Mouse (Mus musculus): ENCODE measurements around the gene Chrm3. TPM values are rescaled to one million over a fixed set of nuclear protein-coding genes. Genes with fewer than 3 reads are reported as not detected.

The Chrm3 gene
- total RNA-seq, 2 experiments from 2014 or later, result 0.69 to 1.2 TPM

- no peak for DNase-seq
These were observed 470.2 kb downstream of the Chrm3 start for GRCm38 (mm10) chr13:9890460-9890859.

- DNase-seq, result no peak
These were observed 470.7 kb downstream of the Chrm3 start for GRCm38 (mm10) chr13:9889954-9890353.

- no peak for DNase-seq
These were observed 472.4 kb downstream of the Chrm3 start for GRCm38 (mm10) chr13:9888284-9888683.

- DNase-seq, result peak; percentile 14 to 15
These were observed 473.4 kb downstream of the Chrm3 start for GRCm38 (mm10) chr13:9887261-9887660.

- DNase-seq, result peak in 1 of 2 experiments; percentile 16
These were observed 474.0 kb downstream of the Chrm3 start for GRCm38 (mm10) chr13:9886465-9887135.

GRCm38 (mm10) chr13:9882362-9883282, 478.0 kb downstream of the Chrm3 start:
- peak; percentile 82 to 84 for DNase-seq

GRCm38 (mm10) chr13:9881930-9882329, 478.7 kb downstream of the Chrm3 start:
- no peak for DNase-seq

GRCm38 (mm10) chr13:9880401-9880800, 480.2 kb downstream of the Chrm3 start:
- DNase-seq, result no peak

- DNase-seq, result no peak
These were observed 482.0 kb downstream of the Chrm3 start for GRCm38 (mm10) chr13:9878596-9879010.

GRCm38 (mm10) chr13:9873377-9873776, 487.3 kb downstream of the Chrm3 start:
- peak in 1 of 2 experiments; percentile 58 for DNase-seq

- no peak for DNase-seq
These were observed 494.5 kb downstream of the Chrm3 start for GRCm38 (mm10) chr13:9866161-9866560.

- no peak for DNase-seq
These were observed 513.1 kb downstream of the Chrm3 start for GRCm38 (mm10) chr13:9847515-9847914.

GRCm38 (mm10) chr13:9846543-9847434, 513.9 kb downstream of the Chrm3 start:
- DNase-seq, result peak; percentile 42 to 78

- DNase-seq, result peak; percentile 45 to 82
These were observed 526.4 kb downstream of the Chrm3 start for GRCm38 (mm10) chr13:9834146-9834679.

- DNase-seq, result peak; percentile 10 to 38
These were observed 534.4 kb downstream of the Chrm3 start for GRCm38 (mm10) chr13:9826227-9826626.

Small RNAs within 50 kb of the gene (microRNA-seq; reads per million reads assigned to microRNA genes)
- 0 to 0.54 reads per million in 2 experiments for gene Gm24187
